11 mouse cellular contexts compared by ENCODE assay signal in the genomic region with DNA sequence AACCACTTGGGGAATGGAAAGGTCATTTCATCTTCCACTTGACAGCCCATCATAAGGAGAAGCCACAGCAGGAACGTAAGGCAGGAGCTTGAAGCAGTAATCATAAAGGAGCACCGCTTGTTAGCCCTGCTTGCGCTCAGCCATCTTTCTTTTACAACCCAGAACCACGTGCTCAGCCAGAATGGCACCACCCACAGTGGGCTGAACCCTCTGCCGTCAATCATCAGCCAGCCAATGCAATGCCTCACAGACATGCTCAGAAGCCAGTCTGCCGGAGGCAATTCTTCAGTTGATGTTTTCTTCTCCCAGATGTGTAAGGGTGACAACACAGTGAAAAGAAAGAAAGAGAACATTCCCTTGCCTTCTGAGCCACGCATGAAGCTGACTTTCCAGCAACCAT. TPM values are rescaled to one million over a fixed set of nuclear protein-coding genes. Genes with fewer than 3 reads are reported as not detected.
DNase-seq lines count a peak whose midpoint lies in the region; ATAC-seq and TF ChIP-seq lines count a peak whose summit lies in the region.
"Had no signal": no experiment of that assay in that cellular context is flagged by ENCODE, and none has a peak within 500 bp of the region (broad histone marks: within the 10 kb centered on the region; RNA-seq: fewer than 3 reads in every experiment).

No protein-coding gene starts in this region.

- 0 out of 2 replicates have a peak, but pooled peaks cover 4% of the 10 kb centered on the region for H3K4me1 ChIP-seq in heart, postnatal 0 days (ENCODE audit: control insufficient read depth, insufficient read depth)
- H3K4me1 ChIP-seq in midbrain, postnatal 0 days (ENCODE audit: insufficient read depth, low read length): 0 out of 2 replicates have a peak, but pooled peaks cover 3% of the 10 kb centered on the region
- H3K4me1 ChIP-seq in midbrain, embryonic 16.5 days (ENCODE audit: control insufficient read depth, insufficient read depth, low read length): peaks cover 9% of the 10 kb centered on the region
- no peaks in the 10 kb centered on the region; the same call in 1 of the 2 replicates for H3K4me1 ChIP-seq in cerebellum, adult 2 months (ENCODE audit: control insufficient read depth, insufficient read depth, low read length)

- no peak for TF ChIP-seq POLR2A in cerebellum, adult 2 months (IDR thresholded peaks at IDR 0.05; ENCODE audit: borderline replicate concordance, insufficient read depth, low read length)

- H3K4me2 ChIP-seq in heart, postnatal 0 days (ENCODE audit: low read depth, low read length): no peak overlapping the region
- no peak overlapping the region for H3K4me2 ChIP-seq in midbrain, postnatal 0 days (ENCODE audit: low read depth, low read length, poor library complexity, severe bottlenecking)
- no peak overlapping the region for H3K4me2 ChIP-seq in midbrain, embryonic 16.5 days (ENCODE audit: low read length)

- H3K4me3 ChIP-seq in heart, postnatal 0 days (ENCODE audit: low read depth, low read length): no peak overlapping the region
- H3K4me3 ChIP-seq in midbrain, postnatal 0 days (ENCODE audit: low read depth, low read length): no peak overlapping the region
- no peak overlapping the region for H3K4me3 ChIP-seq in midbrain, embryonic 16.5 days (ENCODE audit: low read depth, low read length)
- no peak overlapping the region for H3K4me3 ChIP-seq in cerebellum, adult 2 months (replicated peaks; ENCODE audit: insufficient read depth, low read depth, low read length)
- H3K4me3 ChIP-seq: erythroblast, embryonic 14.5 days had no signal

- WGBS in heart, postnatal 0 days: 76% methylated on average over 7 of the region's 7 CpGs
- WGBS in midbrain, postnatal 0 days: 79% methylated on average over 7 of the region's 7 CpGs
- WGBS in midbrain, embryonic 16.5 days: 74% methylated on average over 7 of the region's 7 CpGs
- WGBS in cerebellum, adult 2 months: 75% methylated on average over 7 of the region's 7 CpGs

- DNase-seq in heart, postnatal 0 days (ENCODE audit: low spot score): no peak
- DNase-seq in heart, adult 8-10 months (ENCODE audit: low spot score): no peak
- DNase-seq in midbrain, postnatal 0 days (ENCODE audit: low spot score): peak; percentile 45
- peak; percentile 34 for DNase-seq in lung, postnatal 25 days (ENCODE audit: low spot score)
- DNase-seq in ovary, postnatal 14 days (ENCODE audit: low spot score): no peak
- no peak for DNase-seq in cerebellum, adult 2 months
- no peak for DNase-seq in thymus, adult 18-20 months
- DNase-seq: gastrocnemius, postnatal 36 days had no signal

- TF ChIP-seq EP300 in heart, postnatal 0 days (IDR thresholded peaks at IDR 0.05; ENCODE audit: low read depth): no peak

- no peak overlapping the region for H3K9ac ChIP-seq in heart, postnatal 0 days (replicated peaks; ENCODE audit: low read depth, low read length)
- H3K9ac ChIP-seq in midbrain, postnatal 0 days (replicated peaks; ENCODE audit: low read length, poor library complexity, severe bottlenecking): no peak overlapping the region
- H3K9ac ChIP-seq in midbrain, embryonic 16.5 days (ENCODE audit: low read depth, low read length): no peak overlapping the region

- peak overlapping the region; percentile 72 for H3K27ac ChIP-seq in heart, postnatal 0 days (ENCODE audit: low read depth)
- H3K27ac ChIP-seq in midbrain, postnatal 0 days (ENCODE audit: low read depth, low read length): no peak overlapping the region
- no peak overlapping the region for H3K27ac ChIP-seq in midbrain, embryonic 16.5 days (ENCODE audit: low read length)
- H3K27ac ChIP-seq in cerebellum, adult 2 months (ENCODE audit: insufficient read depth, low read length): no peak overlapping the region

- no peak for ATAC-seq in heart, postnatal 0 days (ENCODE audit: insufficient read depth, low read depth)
- 0 out of 2 replicates have a peak, but pooled peaks have one; percentile 50 for ATAC-seq in midbrain, postnatal 0 days (ENCODE audit: low FRiP score)
- no peak for ATAC-seq in midbrain, embryonic 16.5 days

- H3K36me3 ChIP-seq in heart, postnatal 0 days (replicated peaks; ENCODE audit: control insufficient read depth, insufficient read depth, low read length): no peaks in the 10 kb centered on the region
- no peaks in the 10 kb centered on the region for H3K36me3 ChIP-seq in midbrain, postnatal 0 days (ENCODE audit: insufficient read depth, low read length)
- H3K36me3 ChIP-seq in midbrain, embryonic 16.5 days (ENCODE audit: control insufficient read depth, insufficient read depth, low read length): no peaks in the 10 kb centered on the region

- no peak for TF ChIP-seq CTCF in heart, postnatal 0 days (IDR thresholded peaks at IDR 0.05; ENCODE audit: low read depth)
- TF ChIP-seq CTCF in midbrain, postnatal 0 days (IDR thresholded peaks at IDR 0.05): no peak
- TF ChIP-seq CTCF in cerebellum, adult 2 months (IDR thresholded peaks at IDR 0.05; ENCODE audit: borderline replicate concordance, insufficient read depth, low read depth, low read length): no peak

- H3K27me3 ChIP-seq in heart, postnatal 0 days (ENCODE audit: control insufficient read depth, insufficient read depth, low read length): no peaks in the 10 kb centered on the region
- no peaks in the 10 kb centered on the region for H3K27me3 ChIP-seq in midbrain, postnatal 0 days (ENCODE audit: insufficient read depth, low read length)
- H3K27me3 ChIP-seq in midbrain, embryonic 16.5 days (ENCODE audit: control insufficient read depth, insufficient read depth, low read depth, low read length): no peaks in the 10 kb centered on the region
- H3K27me3 ChIP-seq in cerebellum, adult 2 months (ENCODE audit: control insufficient read depth, insufficient read depth, low read length): no peaks in the 10 kb centered on the region

- H3K9me3 ChIP-seq in heart, postnatal 0 days (replicated peaks; ENCODE audit: control insufficient read depth, low read length): no peaks in the 10 kb centered on the region
- no peaks in the 10 kb centered on the region for H3K9me3 ChIP-seq in midbrain, postnatal 0 days (ENCODE audit: low read length)
- no peaks in the 10 kb centered on the region for H3K9me3 ChIP-seq in midbrain, embryonic 16.5 days (replicated peaks; ENCODE audit: control insufficient read depth, low read length, poor library complexity, severe bottlenecking)

RNA-seq across cellular contexts. Expression of a gene that starts 7.3 kb away (rescaled TPM):
- 1.1 and 6.9 TPM in 2 replicates for total RNA-seq in heart, postnatal 0 days (2014; rRNA removed; ENCODE audit: low replicate concordance)
- polyA plus RNA-seq in heart, postnatal 0 days (2015; fragmentation: Nextera tagmentation; extraction: Ambion mirVana): 7.7 and 8.4 TPM in 2 replicates
- 1 to 10 TPM; 3.7 to 4.8 (median 4.2) TPM for total RNA-seq in heart, adult 8-10 months (2022)
- 3.5 and 6.1 TPM in 2 replicates for total RNA-seq in midbrain, postnatal 0 days (2014; rRNA removed)
- polyA plus RNA-seq in midbrain, postnatal 0 days (2015; fragmentation: Nextera tagmentation; extraction: Ambion mirVana): 2.2 and 2.3 TPM in 2 replicates
- polyA plus RNA-seq in midbrain, embryonic 16.5 days (2015; fragmentation: Nextera tagmentation; extraction: Ambion mirVana): 1.5 and 2.0 TPM in 2 replicates
- 3.5 and 3.9 TPM in 2 replicates for polyA plus RNA-seq in cerebellum, adult 2 months (2012; rRNA removed)
- total RNA-seq: megakaryocyte-erythroid progenitor cell, adult 5-6 weeks had no signal
- polyA plus RNA-seq: erythroblast, embryonic 14.5 days had no signal

Comparison
In these comparisons a context has a peak if more than half of its experiments do, and no peak if none do; other contexts are left out.
1. DNase-seq: peak in midbrain, postnatal 0 days (single experiment) and lung, postnatal 25 days (single experiment); none in heart, postnatal 0 days (single experiment), heart, adult 8-10 months (single experiment), ovary, postnatal 14 days (single experiment), cerebellum, adult 2 months (0 of 2) and thymus, adult 18-20 months (0 of 2).